Mouse (Mus musculus) embryonic fibroblast, embryonic 13.5 days (primary cell): ENCODE results near the gene Dus2. TPM values are rescaled to one million over a fixed set of nuclear protein-coding genes. Genes with fewer than 3 reads are reported as not detected.

Source experiments
- H3K27ac ChIP-seq: 2 replicates; pipeline ENCODE4 v1.5.1; 2012; ENCODE audit warnings: low read length, control low read depth, inconsistent platforms; ENCODE audit not compliant: insufficient read depth
- H3K4me1 ChIP-seq: 2 replicates; pipeline ENCODE4 v1.6.1; 2011; ENCODE audit warnings: low read length; ENCODE audit not compliant: control insufficient read depth, insufficient read depth
- H3K4me3 ChIP-seq: 2 replicates; pipeline ENCODE4 v1.5.1; 2011; ENCODE audit warnings: mild to moderate bottlenecking, control low read depth, low read length; ENCODE audit not compliant: insufficient read depth
- CTCF ChIP-seq: IDR thresholded peaks from 2 replicates; pipeline ENCODE4 v1.5.1; 2011; ENCODE audit warnings: mild to moderate bottlenecking, control low read depth, low read length, moderate library complexity, borderline replicate concordance; ENCODE audit not compliant: insufficient read depth
- POLR2A ChIP-seq: IDR thresholded peaks from 2 replicates; pipeline ENCODE4 v1.6.1; 2011; ENCODE audit warnings: low read depth, mild to moderate bottlenecking, control low read depth, low read length, moderate library complexity
- polyA plus RNA-seq: library from polyadenylated mRNA; stranded (reverse); fragments of >200 nt; gene quantifications from 2 replicates; pipeline ENCODE4 v1.2.4, GENCODE M21; 2011; ENCODE audit warnings: low read depth; ENCODE audit not compliant: missing spikeins, insufficient read length

Dus2 gene
- polyA plus RNA-seq, result 13.4 and 17.4 TPM in 2 replicates

GRCm38 (mm10) chr8:105990856-105991387 is at the start of gene Dus2:
Gene Dus2, plus strand, starts transcription at chr8:105991337.
- Histone ChIP-seq H3K4me1 (no peaks in the 10 kb centered on the region), H3K27ac (no peak within 1 kb of the TSS), H3K4me3 (no peak within 1 kb of the TSS)
- peak; percentile 78; the same call in 1 of the 2 replicates for TF ChIP-seq CTCF
- TF ChIP-seq POLR2A, result no peak

GRCm38 (mm10) chr8:105942026-105942425 is 49.1 kb upstream of the Dus2 start:
- no peak overlapping the region for H3K4me3 ChIP-seq
- no peak for TF ChIP-seq POLR2A
- no peak for TF ChIP-seq CTCF
- no peak overlapping the region for H3K27ac ChIP-seq
- no peaks in the 10 kb centered on the region for H3K4me1 ChIP-seq

- TF ChIP-seq POLR2A, result no peak
- no peak for TF ChIP-seq CTCF
These were observed 48.6 kb upstream of the Dus2 start for GRCm38 (mm10) chr8:105942542-105942941.

GRCm38 (mm10) chr8:105943321-105943739 is 47.8 kb upstream of the Dus2 start, which contains the start of gene Lcat:
Gene Lcat, minus strand, starts transcription at chr8:105943382.
- TF ChIP-seq CTCF (no peak), POLR2A (no peak)
- H3K4me3 ChIP-seq, result no peak within 1 kb of the TSS

More at GRCm38 (mm10) chr8:105942542-105942941, 48.6 kb upstream of the Dus2 start:
- Histone ChIP-seq H3K4me3 (no peak overlapping the region), H3K4me1 (no peaks in the 10 kb centered on the region), H3K27ac (no peak overlapping the region)

GRCm38 (mm10) chr8:105949350-105949749 is 41.8 kb upstream of the Dus2 start:
- Histone ChIP-seq H3K27ac (no peak overlapping the region), H3K4me1 (0 out of 2 replicates have a peak, but pooled peaks cover 3% of the 10 kb centered on the region), H3K4me3 (no peak overlapping the region)
- TF ChIP-seq POLR2A (no peak), CTCF (no peak)

More at GRCm38 (mm10) chr8:105943321-105943739, 47.8 kb upstream of the Dus2 start, which contains the start of gene Lcat:
- H3K27ac ChIP-seq, result no peak within 1 kb of the TSS
- H3K4me1 ChIP-seq, result no peaks in the 10 kb centered on the region

GRCm38 (mm10) chr8:105951057-105951659 is 40.0 kb upstream of the Dus2 start:
- peak overlapping the region; percentile 14 for H3K27ac ChIP-seq
- 0 out of 2 replicates have a peak, but pooled peaks cover 3% of the 10 kb centered on the region for H3K4me1 ChIP-seq
- no peak overlapping the region for H3K4me3 ChIP-seq
- TF ChIP-seq CTCF, result no peak
- no peak for TF ChIP-seq POLR2A

- Histone ChIP-seq H3K4me1 (peaks cover 6% of the 10 kb centered on the region), H3K27ac (no peak overlapping the region), H3K4me3 (no peak overlapping the region)
- TF ChIP-seq POLR2A, result no peak
- no peak for TF ChIP-seq CTCF
These were observed 34.6 kb upstream of the Dus2 start for GRCm38 (mm10) chr8:105956556-105956955.

GRCm38 (mm10) chr8:105957813-105958212 is 33.3 kb upstream of the Dus2 start:
- Histone ChIP-seq H3K27ac (peak overlapping the region; percentile 17; the same call in 1 of the 2 replicates), H3K4me3 (no peak overlapping the region), H3K4me1 (peaks cover 4% of the 10 kb centered on the region)
- TF ChIP-seq CTCF, result no peak
- TF ChIP-seq POLR2A, result no peak

- no peak overlapping the region for H3K4me3 ChIP-seq
- H3K27ac ChIP-seq, result no peak overlapping the region
- TF ChIP-seq POLR2A (no peak), CTCF (no peak)
These were observed 31.8 kb upstream of the Dus2 start for GRCm38 (mm10) chr8:105959350-105959749.

GRCm38 (mm10) chr8:105961101-105961500 is 30.0 kb upstream of the Dus2 start:
- Histone ChIP-seq H3K4me3 (no peak overlapping the region), H3K4me1 (peaks cover 6% of the 10 kb centered on the region), H3K27ac (no peak overlapping the region)
- TF ChIP-seq CTCF (no peak), POLR2A (no peak)

More at GRCm38 (mm10) chr8:105959350-105959749, 31.8 kb upstream of the Dus2 start:
- peaks cover 6% of the 10 kb centered on the region for H3K4me1 ChIP-seq
